Mouse (Mus musculus): ENCODE measurements around the gene Hivep1. TPM values are rescaled to one million over a fixed set of nuclear protein-coding genes. Genes with fewer than 3 reads are reported as not detected.
A peak's percentile ranks its signal among the peaks of the same experiment; 100 is the strongest.

The Hivep1 gene
- total and polyA plus RNA-seq, 3 experiments = 7.5 to 53.3 (median 24.9) TPM

DNA sequence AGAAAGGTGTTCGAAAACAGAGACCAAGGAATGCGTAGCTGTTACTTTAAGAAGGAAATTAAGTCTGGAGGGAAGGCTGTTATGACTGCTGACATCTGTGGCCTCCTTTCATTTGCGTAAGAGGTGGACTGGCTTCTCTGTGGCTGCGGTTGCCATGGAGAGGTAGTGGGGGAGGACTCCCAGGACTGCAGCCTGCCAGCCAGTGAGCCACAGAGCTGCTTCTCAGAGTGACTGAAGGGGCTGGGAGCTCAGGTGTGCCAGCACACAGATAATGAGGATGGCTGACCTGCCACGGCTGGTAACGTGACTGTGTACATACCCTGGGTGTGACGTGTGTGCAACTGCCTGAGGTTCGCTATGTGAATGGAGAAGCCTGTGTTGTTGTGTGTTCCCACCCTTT, 51.2 kb downstream of the Hivep1 start (continued):
- TF ChIP-seq ELF1 (IDR thresholded peaks at IDR 0.05; ENCODE audit: low read depth, low read length) = no peak; the same call in 1 of the 2 replicates

- Histone ChIP-seq H3K4me1 (ENCODE audit: control insufficient read depth in 1 of 2, insufficient read depth in 2 of 2) (peaks cover 31 to 77% of the 10 kb centered on the region in 2 experiments), H3K79me2 (replicated peaks; ENCODE audit: control insufficient read depth, extremely low read depth, insufficient read depth, poor library complexity, severe bottlenecking) (peaks cover 80% of the 10 kb centered on the region)
Measured at GRCm38 (mm10) chr13:42103486-42104166, 51.8 kb downstream of the Hivep1 start.

GRCm38 (mm10) chr13:42104371-42104770, 52.5 kb downstream of the Hivep1 start:
- Histone ChIP-seq H3K4me1 (ENCODE audit: control insufficient read depth in 1 of 2, insufficient read depth in 2 of 2) (peaks cover 31 to 79% of the 10 kb centered on the region in 2 experiments), H3K27me3 (replicated peaks) (no peaks in the 10 kb centered on the region), H3K9ac (ENCODE audit: insufficient read depth, low read depth) (no peak overlapping the region), H3K4me2 (ENCODE audit: insufficient read depth, low read depth, poor library complexity, severe bottlenecking) (peak overlapping the region; percentile 15; the same call in 1 of the 2 replicates), H3K27ac (ENCODE audit: insufficient read depth, low read depth) (no peak overlapping the region), H3K79me2 (replicated peaks; ENCODE audit: control insufficient read depth, extremely low read depth, insufficient read depth, poor library complexity, severe bottlenecking) (peaks cover 77% of the 10 kb centered on the region), H3K36me3 (replicated peaks in 1 of 2; ENCODE audit: control insufficient read depth in 1 of 2, insufficient read depth in 1 of 2, low read length in 1 of 2) (peaks cover 25 to 68% of the 10 kb centered on the region in 2 experiments), H3K4me3 (replicated peaks in 1 of 3; ENCODE audit: low read depth in 2 of 3, low read length in 2 of 3, poor library complexity in 1 of 3) (no peak overlapping the region), H3K9me3 (replicated peaks; ENCODE audit: low read length) (no peaks in the 10 kb centered on the region)
- DNase-seq (ENCODE audit: extremely low read depth) = no peak
- dilution Hi-C loops (cut with MboI; ENCODE audit: extremely low pct_ligation_motif_present, extremely low pct_unique_long_range_greater_than_20kb, low sequenced_read_pairs) = no loop called here
- in situ Hi-C loops (cut with MboI; ENCODE audit: low pct_ligation_motif_present, low pct_unique_long_range_greater_than_20kb, low sequenced_read_pairs) = no loop called here
- no peak for TF ChIP-seq MYC (IDR thresholded peaks at IDR 0.05; ENCODE audit: low read depth, low read length)
- no peak for TF ChIP-seq TCF12 (IDR thresholded peaks at IDR 0.05; ENCODE audit: low read depth, low read length)
- TF ChIP-seq ELF1 (IDR thresholded peaks at IDR 0.05; ENCODE audit: low read depth, low read length) = no peak
- no peak for TF ChIP-seq JUN (IDR thresholded peaks at IDR 0.05; ENCODE audit: insufficient read depth, low read depth, low read length)

More at GRCm38 (mm10) chr13:42103486-42104166, 51.8 kb downstream of the Hivep1 start:
- Histone ChIP-seq H3K9me3 (replicated peaks; ENCODE audit: low read length) (no peaks in the 10 kb centered on the region), H3K9ac (ENCODE audit: insufficient read depth, low read depth) (peak overlapping the region; percentile 31), H3K36me3 (replicated peaks in 1 of 2; ENCODE audit: control insufficient read depth in 1 of 2, insufficient read depth in 1 of 2, low read length in 1 of 2) (peaks cover 25 to 69% of the 10 kb centered on the region in 2 experiments), H3K27ac (ENCODE audit: insufficient read depth, low read depth) (peak overlapping the region; percentile 78), H3K4me2 (ENCODE audit: insufficient read depth, low read depth, poor library complexity, severe bottlenecking) (peak overlapping the region; percentile 87), H3K4me3 (replicated peaks in 1 of 3; ENCODE audit: low read depth in 2 of 3, low read length in 2 of 3, poor library complexity in 1 of 3) (peak overlapping the region; percentile 12 to 52 (median 24)), H3K27me3 (replicated peaks) (no peaks in the 10 kb centered on the region)
- in situ Hi-C loops (cut with MboI; ENCODE audit: low pct_ligation_motif_present, low pct_unique_long_range_greater_than_20kb, low sequenced_read_pairs) = no loop called here
- TF ChIP-seq ZC3H11A (IDR thresholded peaks at IDR 0.05; ENCODE audit: low read depth, low read length) (no peak), BHLHE40 (IDR thresholded peaks at IDR 0.05; ENCODE audit: low read depth, low read length) (no peak), POLR2A (IDR thresholded peaks at IDR 0.05; ENCODE audit: low read depth, low read length) (peak; percentile 15), MYC (IDR thresholded peaks at IDR 0.05; ENCODE audit: low read depth, low read length) (no peak), MXI1 (IDR thresholded peaks at IDR 0.05; ENCODE audit: low read depth, low read length) (peak; percentile 27; the same call in 1 of the 2 replicates), PAX5 (IDR thresholded peaks at IDR 0.05; ENCODE audit: low read length) (no peak), KAT2A (IDR thresholded peaks at IDR 0.05; ENCODE audit: insufficient replicate concordance, low read length) (no peak), JUN (IDR thresholded peaks at IDR 0.05; ENCODE audit: insufficient read depth, low read depth, low read length) (no peak), RCOR1 (conservative IDR thresholded peaks at IDR 0.05; ENCODE audit: low read depth, low read length) (no peak), NRF1 (IDR thresholded peaks at IDR 0.05; ENCODE audit: low read depth, low read length) (no peak), ZMIZ1 (IDR thresholded peaks at IDR 0.05; ENCODE audit: low read depth, low read length) (no peak), E2F4 (IDR thresholded peaks at IDR 0.05; ENCODE audit: insufficient replicate concordance, low read depth, low read length) (no peak), CHD2 (IDR thresholded peaks at IDR 0.05; ENCODE audit: low read length) (no peak), CHD1 (IDR thresholded peaks at IDR 0.05; ENCODE audit: low read depth, low read length) (peak; percentile 64; the same call in 1 of the 2 replicates), USF1 (IDR thresholded peaks at IDR 0.05; ENCODE audit: low read depth, low read length) (no peak), SIN3A (IDR thresholded peaks at IDR 0.05; ENCODE audit: low read length) (peak; percentile 43)
- no peak for DNase-seq (ENCODE audit: extremely low read depth)
- dilution Hi-C loops (cut with MboI; ENCODE audit: extremely low pct_ligation_motif_present, extremely low pct_unique_long_range_greater_than_20kb, low sequenced_read_pairs) = no loop called here

All from CH12.LX (cell line).